Mouse (Mus musculus): ENCODE results near the gene Dip2b.
"Not testable (repeated sequence)": the region's sequence is repeated elsewhere in the genome, so short reads cannot be mapped to it uniquely, and the experiment has no call there.

The Dip2b gene

GRCm38 (mm10) chr15:100260351-100260750 is 221.9 kb downstream of the Dip2b start:
- not testable (repeated sequence) for DNase-seq (ENCODE audit: low spot score)

- peak; percentile 64 for DNase-seq (ENCODE audit: low spot score)
These were observed 224.9 kb downstream of the Dip2b start for GRCm38 (mm10) chr15:100263246-100263905.

GRCm38 (mm10) chr15:100265586-100266325 is 227.3 kb downstream of the Dip2b start:
- no peak for DNase-seq (ENCODE audit: low spot score)

- DNase-seq (ENCODE audit: low spot score) = no peak
These were observed 230.5 kb downstream of the Dip2b start for GRCm38 (mm10) chr15:100268916-100269315.

Measured in MN1 (cell line).